Mouse (Mus musculus) ES-Bruce4 (cell line): ENCODE results near the gene Hipk4. TPM values are rescaled to one million over a fixed set of nuclear protein-coding genes. Genes with fewer than 3 reads are reported as not detected.
A peak's percentile ranks its signal among the peaks of the same experiment; 100 is the strongest.

Experiments used
- H3K27ac ChIP-seq: 2 replicates; pipeline ENCODE4 v1.5.1; 2012; ENCODE audit warnings: low read length, inconsistent platforms; ENCODE audit not compliant: insufficient read depth
- H3K27me3 ChIP-seq: 2 replicates; pipeline ENCODE4 v1.6.1; 2012; ENCODE audit warnings: mild to moderate bottlenecking, low read length, inconsistent platforms; ENCODE audit not compliant: control insufficient read depth, poor library complexity, insufficient read depth, severe bottlenecking
- H3K36me3 ChIP-seq: 2 replicates; pipeline ENCODE4 v1.6.1; 2012; ENCODE audit warnings: inconsistent platforms, mild to moderate bottlenecking, low read length, moderate library complexity; ENCODE audit not compliant: control insufficient read depth, poor library complexity, insufficient read depth, severe bottlenecking
- H3K4me1 ChIP-seq: one replicate; pipeline ENCODE4 v1.8.1; 2011; ENCODE audit warnings: low read length; ENCODE audit not compliant: control insufficient read depth, insufficient read depth
- H3K4me3 ChIP-seq: 2 replicates; pipeline ENCODE4 v1.5.1; 2011; ENCODE audit warnings: low read depth, mild to moderate bottlenecking, low read length
- H3K9ac ChIP-seq: 2 replicates; pipeline ENCODE4 v1.6.1; 2012; ENCODE audit warnings: low read depth, mild to moderate bottlenecking, inconsistent platforms; ENCODE audit not compliant: poor library complexity, severe bottlenecking
- H3K9me3 ChIP-seq: replicated peaks from 2 replicates; pipeline ENCODE4 v1.6.1; 2012; ENCODE audit warnings: mild to moderate bottlenecking, low read length, inconsistent platforms; ENCODE audit not compliant: control insufficient read depth, poor library complexity, insufficient read depth, severe bottlenecking
- CTCF ChIP-seq: IDR thresholded peaks from one replicate; pipeline ENCODE4 v1.8.1; 2011; ENCODE audit warnings: low read depth, low read length
- EP300 ChIP-seq: IDR thresholded peaks from 2 replicates; pipeline ENCODE4 v1.6.1; 2011; ENCODE audit warnings: low read depth, low read length; ENCODE audit not compliant: insufficient read depth
- POLR2A ChIP-seq: IDR thresholded peaks from one replicate; pipeline ENCODE4 v1.8.1; 2011; ENCODE audit warnings: low read length; ENCODE audit not compliant: insufficient read depth
- polyA plus RNA-seq: library from polyadenylated mRNA; stranded (reverse); fragments of >200 nt; gene quantifications from 2 replicates; pipeline ENCODE4 v1.2.4, GENCODE M21; 2011; ENCODE audit warnings: low read depth; ENCODE audit not compliant: missing spikeins, insufficient read depth, insufficient read length

Hipk4 gene
- polyA plus RNA-seq, 1 experiment, result 1.5 TPM

GRCm38 (mm10) chr7:27560978-27561377, 37.9 kb downstream of the Hipk4 start:
- Histone ChIP-seq H3K9me3 (no peaks in the 10 kb centered on the region), H3K27me3 (no peaks in the 10 kb centered on the region), H3K4me1 (no peaks in the 10 kb centered on the region), H3K4me3 (no peak overlapping the region), H3K27ac (no peak overlapping the region), H3K36me3 (peaks cover 33% of the 10 kb centered on the region), H3K9ac (no peak overlapping the region)
- TF ChIP-seq CTCF (no peak), EP300 (no peak)

GRCm38 (mm10) chr7:27569580-27570224, 46.6 kb downstream of the Hipk4 start:
- H3K4me1 ChIP-seq, result peaks cover 6% of the 10 kb centered on the region
- no peak overlapping the region for H3K4me3 ChIP-seq
- no peaks in the 10 kb centered on the region for H3K9me3 ChIP-seq
- no peaks in the 10 kb centered on the region for H3K27me3 ChIP-seq
- TF ChIP-seq CTCF (no peak), POLR2A (no peak), EP300 (no peak)
- H3K27ac ChIP-seq, result peak overlapping the region; percentile 71
- peaks cover 23% of the 10 kb centered on the region for H3K36me3 ChIP-seq
- H3K9ac ChIP-seq, result no peak overlapping the region

GRCm38 (mm10) chr7:27572133-27572532, 49.1 kb downstream of the Hipk4 start:
- Histone ChIP-seq H3K4me1 (peaks cover 6% of the 10 kb centered on the region), H3K4me3 (no peak overlapping the region), H3K27me3 (no peaks in the 10 kb centered on the region), H3K27ac (peak overlapping the region; percentile 89), H3K36me3 (peaks cover 10% of the 10 kb centered on the region), H3K9me3 (no peaks in the 10 kb centered on the region), H3K9ac (no peak overlapping the region)
- peak; percentile 97 for TF ChIP-seq EP300
- TF ChIP-seq POLR2A, result no peak
- no peak for TF ChIP-seq CTCF

GRCm38 (mm10) chr7:27574124-27574880, 51.2 kb downstream of the Hipk4 start:
- Histone ChIP-seq H3K9me3 (no peaks in the 10 kb centered on the region), H3K9ac (no peak overlapping the region), H3K4me3 (no peak overlapping the region), H3K27me3 (no peaks in the 10 kb centered on the region), H3K36me3 (peaks cover 8% of the 10 kb centered on the region), H3K4me1 (peaks cover 6% of the 10 kb centered on the region), H3K27ac (peak overlapping the region; percentile 63)
- no peak for TF ChIP-seq POLR2A
- TF ChIP-seq EP300, result peak; percentile 80

GRCm38 (mm10) chr7:27576914-27577313, 53.8 kb downstream of the Hipk4 start:
- Histone ChIP-seq H3K9ac (no peak overlapping the region), H3K27ac (no peak overlapping the region), H3K4me1 (peaks cover 2% of the 10 kb centered on the region), H3K36me3 (peaks cover 24% of the 10 kb centered on the region), H3K4me3 (no peak overlapping the region), H3K9me3 (no peaks in the 10 kb centered on the region), H3K27me3 (no peaks in the 10 kb centered on the region)
- no peak for TF ChIP-seq POLR2A
- TF ChIP-seq EP300, result 0 out of 2 replicates have a peak, but pooled peaks have one; percentile 25
- TF ChIP-seq CTCF, result peak; percentile 68

GRCm38 (mm10) chr7:27577589-27577988, 54.5 kb downstream of the Hipk4 start:
- no peaks in the 10 kb centered on the region for H3K4me1 ChIP-seq
- H3K27me3 ChIP-seq, result no peaks in the 10 kb centered on the region
- H3K27ac ChIP-seq, result no peak overlapping the region
- no peak overlapping the region for H3K4me3 ChIP-seq
- H3K36me3 ChIP-seq, result peaks cover 24% of the 10 kb centered on the region
- H3K9me3 ChIP-seq, result no peaks in the 10 kb centered on the region
- no peak overlapping the region for H3K9ac ChIP-seq
- TF ChIP-seq EP300 (no peak), CTCF (no peak), POLR2A (no peak)
